Mouse (Mus musculus): ENCODE data around the gene Gm10306. TPM values are rescaled to one million over a fixed set of nuclear protein-coding genes. Genes with fewer than 3 reads are reported as not detected.

Gm10306 gene
- 0.16 TPM in 1 of 2 replicates, not detected in the other for polyA plus RNA-seq (2012; rRNA removed)

DNA sequence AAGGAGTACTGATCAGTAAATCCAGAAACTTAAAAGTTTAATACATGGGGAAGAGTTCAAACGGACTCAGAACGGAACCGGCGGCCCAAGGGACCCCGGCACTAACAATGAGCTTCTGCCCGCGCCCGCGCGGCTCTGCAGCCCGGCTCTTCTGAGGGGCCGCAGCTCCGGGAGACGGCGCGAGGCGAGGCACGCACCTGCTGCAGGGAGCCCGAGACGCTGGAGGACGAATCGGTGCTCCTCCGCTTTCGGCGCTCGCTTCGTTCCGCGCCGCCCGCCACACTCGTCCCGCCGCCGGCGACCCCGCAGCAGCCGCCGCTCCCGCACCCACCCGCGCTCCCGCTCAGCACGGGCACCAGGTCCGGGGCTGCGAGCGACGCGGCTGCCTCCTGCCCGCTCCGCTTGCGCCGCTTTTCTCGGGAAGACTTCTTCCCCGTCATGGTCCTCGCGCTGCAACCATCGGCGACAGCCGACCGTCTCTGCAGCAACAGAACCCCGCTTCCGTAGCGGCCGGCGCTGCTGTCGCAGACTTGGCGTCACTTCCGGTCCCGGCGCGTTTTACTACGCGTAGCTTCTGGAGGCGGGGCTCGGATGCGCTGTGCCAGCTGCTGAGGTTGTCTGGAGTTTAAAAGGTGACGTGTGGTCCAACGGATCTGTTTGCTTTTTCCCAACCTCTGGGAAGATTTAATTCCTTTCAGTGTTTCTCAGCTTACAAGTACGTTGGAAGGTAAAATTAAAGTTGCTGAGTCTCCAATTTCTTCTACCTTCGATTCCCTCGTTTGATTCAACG is at the start of gene Gm10306, which contains the start of gene Caap1:
Gene Gm10306 (plus strand): TSS at position 282 of the 790 bp plus-strand sequence.
Gene Caap1 (minus strand): TSS at position 532 of the 790 bp plus-strand sequence.

DNA sequence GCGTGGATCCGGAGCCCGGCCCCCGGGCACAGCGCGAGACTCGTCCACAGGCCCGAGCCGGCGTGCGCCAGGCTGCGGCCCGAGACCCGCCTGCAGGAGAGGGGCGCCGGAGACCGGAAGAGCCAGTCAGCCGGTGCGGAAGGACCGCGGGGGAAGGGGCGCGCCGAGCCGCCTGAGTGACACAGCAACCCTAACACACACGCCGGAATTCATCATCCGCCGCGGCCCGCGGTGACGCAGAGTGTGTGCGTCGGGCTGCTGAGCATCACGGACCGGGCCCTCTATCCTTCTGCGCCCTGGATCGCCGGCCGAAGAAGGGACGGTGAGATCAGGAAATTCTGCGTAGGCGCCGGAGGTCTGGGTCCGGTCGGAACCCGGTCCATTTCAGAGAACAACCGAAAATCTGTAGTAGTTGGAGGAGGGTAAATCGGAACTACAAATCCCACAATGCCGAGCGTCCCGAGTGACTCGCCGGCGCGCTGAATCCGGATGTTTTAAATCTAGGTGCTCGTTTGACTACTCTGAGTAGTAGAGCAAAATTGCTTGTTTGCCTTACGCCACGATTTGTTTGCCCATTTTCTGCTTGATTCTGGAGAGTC is 46.8 kb downstream of the Gm10306 start, which contains the start of gene Plaa:
Gene Plaa (minus strand): TSS at position 214 of the 599 bp plus-strand sequence.

Other genes with a start within 250 kb of the Gm10306 start
- gene Caap1, start 250 bp downstream of the Gm10306 start, polyA plus RNA-seq (2012; rRNA removed) = 16.4 and 17.4 TPM in 2 replicates
- 47.2 and 51.5 TPM in 2 replicates for gene Plaa, start 46.7 kb downstream of the Gm10306 start, polyA plus RNA-seq (2012; rRNA removed)
- gene Ift74, start 57.9 kb downstream of the Gm10306 start, polyA plus RNA-seq (2012; rRNA removed) = 17.8 and 20.8 TPM in 2 replicates
- not detected in 2 replicates for gene Lrrc19, start 93.6 kb downstream of the Gm10306 start, polyA plus RNA-seq (2012; rRNA removed)
- gene Tek, start 182.7 kb downstream of the Gm10306 start, polyA plus RNA-seq (2012; rRNA removed) = 7.1 and 8.7 TPM in 2 replicates